Mouse (Mus musculus) C3H10T1/2 (cell line): ENCODE measurements around the gene Vmn1r148. TPM values are rescaled to one million over a fixed set of nuclear protein-coding genes. Genes with fewer than 3 reads are reported as not detected.

ENCODE experiments used
- polyA plus RNA-seq, 2 experiments: library from polyadenylated mRNA; unstranded; fragments of >200 nt; fragmentation: generic; extraction: Trizol; gene quantifications; one replicate each; pipeline ENCODE4 v1.2.1; 2012; ENCODE audit warnings: missing spikeins in 2 of 2

Gene Vmn1r148
- polyA plus RNA-seq: not detected

DNA sequence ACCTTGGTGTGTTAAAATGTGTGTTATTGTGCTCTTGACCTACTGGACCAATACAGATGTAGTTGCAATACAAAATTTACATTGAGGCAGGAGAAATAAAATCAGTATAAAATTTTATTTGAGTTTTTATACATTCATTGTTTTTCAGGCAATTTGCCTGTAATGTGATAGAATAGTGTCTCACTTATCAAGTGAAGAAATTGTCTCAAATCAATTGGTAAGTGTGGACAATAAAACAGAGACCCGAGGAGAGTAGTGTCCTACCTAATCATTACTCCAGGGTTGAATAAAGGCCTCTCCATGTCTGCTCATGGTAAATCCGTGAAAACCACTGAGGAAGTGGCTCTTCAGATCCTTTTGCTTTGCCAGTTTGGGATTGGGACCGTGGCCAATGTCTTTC is at the start of gene Vmn1r148:
Gene Vmn1r148, plus strand, starts transcription at position 301 of the 400 bp plus-strand sequence.

DNA sequence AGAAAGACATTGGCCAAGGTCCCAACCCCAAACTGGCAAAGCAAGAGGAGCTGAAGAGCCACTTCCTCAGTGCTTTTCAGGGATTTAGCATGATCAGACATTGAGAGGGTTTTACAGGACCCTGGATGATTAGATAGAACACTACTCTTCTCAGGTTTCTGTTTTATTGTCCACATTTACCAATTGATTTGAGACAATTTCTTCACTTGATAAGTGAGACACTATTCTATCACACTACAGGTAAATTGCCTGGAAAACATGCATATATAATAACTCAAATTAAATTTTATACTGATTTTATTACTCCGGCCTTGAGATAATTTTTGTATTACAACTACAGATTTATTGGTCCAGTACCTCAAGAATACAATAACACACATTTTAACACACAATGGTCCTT is 42.4 kb upstream of the Vmn1r148 start, which contains the start of gene Gm8660:
Gene Gm8660, minus strand, starts transcription at position 101 of the 400 bp plus-strand sequence.

DNA sequence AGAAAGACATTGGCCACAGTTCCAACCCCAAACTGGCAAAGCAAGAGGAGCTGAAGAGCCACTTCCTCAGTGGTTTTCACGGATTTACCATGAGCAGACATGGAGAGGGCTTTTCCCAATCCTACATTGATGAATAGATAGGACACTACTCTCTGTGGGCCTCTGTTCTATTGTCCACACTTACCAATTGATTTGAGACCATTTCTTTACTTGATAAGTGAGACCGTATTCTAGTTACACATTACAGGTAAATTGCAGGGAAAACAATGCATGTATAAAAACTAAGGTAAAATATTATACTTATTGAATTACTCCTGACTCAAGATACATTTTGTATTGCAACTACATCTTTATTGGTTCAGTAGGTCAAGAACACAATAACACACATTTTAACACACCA is 24.7 kb downstream of the Vmn1r148 start, which contains the start of gene Vmn1r149:
Gene Vmn1r149, minus strand, starts transcription at position 101 of the 400 bp plus-strand sequence.

DNA sequence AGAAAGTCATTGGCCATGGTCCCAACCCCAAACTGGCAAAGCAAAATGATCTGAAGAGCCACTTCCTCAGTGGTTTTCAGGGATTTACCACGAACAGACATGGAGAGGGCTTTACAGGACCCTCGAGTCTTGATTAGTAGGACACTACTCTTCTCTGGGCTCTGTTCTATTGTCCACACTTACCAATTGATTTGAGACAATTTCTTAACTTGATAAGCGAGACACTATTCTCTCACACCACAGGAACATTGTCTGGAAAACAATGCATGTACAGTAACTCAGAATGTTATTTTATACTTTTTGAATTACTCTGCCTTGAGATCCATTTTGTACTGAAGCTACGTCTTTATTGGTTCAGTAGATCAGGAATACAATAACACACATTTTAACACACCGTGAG is 50.6 kb downstream of the Vmn1r148 start, which contains the start of gene Gm10665:
Gene Gm10665, minus strand, starts transcription at position 101 of the 400 bp plus-strand sequence.

Other genes starting within 250 kb of the Vmn1r148 start
- not detected for gene Vmn1r142, start 249.5 kb upstream of the Vmn1r148 start, polyA plus RNA-seq
- not detected for gene Vmn1r143, start 224.2 kb upstream of the Vmn1r148 start, polyA plus RNA-seq
- not detected for gene Gm8653, start 212.3 kb upstream of the Vmn1r148 start, polyA plus RNA-seq
- not detected for gene Gm8453, start 184.1 kb upstream of the Vmn1r148 start, polyA plus RNA-seq
- gene Gm4187, start 83.9 kb upstream of the Vmn1r148 start, polyA plus RNA-seq: not detected
- gene Gm8660, start 42.5 kb upstream of the Vmn1r148 start, polyA plus RNA-seq: not detected
- gene Vmn1r149, start 24.6 kb downstream of the Vmn1r148 start, polyA plus RNA-seq: not detected
- not detected for gene Gm10665, start 50.5 kb downstream of the Vmn1r148 start, polyA plus RNA-seq
- not detected for gene Vmn1r151, start 86.1 kb downstream of the Vmn1r148 start, polyA plus RNA-seq
- gene Vmn1r152, start 109.4 kb downstream of the Vmn1r148 start, polyA plus RNA-seq: not detected
- gene Gm8677, start 121.3 kb downstream of the Vmn1r148 start, polyA plus RNA-seq: not detected
- gene Gm4201, start 151.8 kb downstream of the Vmn1r148 start, polyA plus RNA-seq: not detected
- gene Gm4565, start 174.5 kb downstream of the Vmn1r148 start, polyA plus RNA-seq: not detected
- not detected for gene Vmn1r155, start 244.4 kb downstream of the Vmn1r148 start, polyA plus RNA-seq